Mouse (Mus musculus): ENCODE measurements at regions not wholly inside any gene's neighbourhood (a gene's known extent, or its start where the extent isn't known, plus 50 kb on each side); places are given as distances from the start of the nearest gene placed in this dataset.

- Histone ChIP-seq H3K4me1 (ENCODE audit: insufficient read depth, low read depth, low read length) (no peaks in the 10 kb centered on the region), H3K36me3 (replicated peaks) (no peaks in the 10 kb centered on the region), H3K4me3 (ENCODE audit: low read depth, low read length) (no peak overlapping the region), H3K9me3 (replicated peaks) (peaks cover 33% of the 10 kb centered on the region), H3K27me3 (ENCODE audit: insufficient read depth, low read length) (no peaks in the 10 kb centered on the region)
- DNase-seq (ENCODE audit: low spot score) (no peak), ATAC-seq (ENCODE audit: extremely low read depth, insufficient number of reproducible peaks, low FRiP score, poor library complexity, severe bottlenecking) (no peak)
- TF ChIP-seq GATA1 (IDR thresholded peaks at IDR 0.05; ENCODE audit: borderline replicate concordance, low read length) (no peak), CTCF (IDR thresholded peaks at IDR 0.05; ENCODE audit: low read depth, low read length) (no peak), GATA2 (IDR thresholded peaks at IDR 0.05; ENCODE audit: borderline replicate concordance, low read depth, low read length) (no peak), TAL1 (conservative IDR thresholded peaks at IDR 0.05; ENCODE audit: low read depth, low read length) (no peak), POLR2AphosphoS5 (IDR thresholded peaks at IDR 0.05; ENCODE audit: insufficient replicate concordance, low read depth, low read length) (no peak)
Measured at GRCm38 (mm10) chr17:50388715-50389710, 95.6 kb upstream of the Dazl start.

GRCm38 (mm10) chr17:50390151-50390550 lies 96.7 kb upstream of the Dazl start:
- ATAC-seq (ENCODE audit: extremely low read depth, insufficient number of reproducible peaks, low FRiP score, poor library complexity, severe bottlenecking), result no peak
- Histone ChIP-seq H3K27me3 (ENCODE audit: insufficient read depth, low read length) (no peaks in the 10 kb centered on the region), H3K4me1 (ENCODE audit: insufficient read depth, low read depth, low read length) (no peaks in the 10 kb centered on the region), H3K36me3 (replicated peaks) (no peaks in the 10 kb centered on the region), H3K4me3 (ENCODE audit: low read depth, low read length) (no peak overlapping the region), H3K9me3 (replicated peaks) (peaks cover 41% of the 10 kb centered on the region)
- DNase-seq (ENCODE audit: low spot score), result no peak
- TF ChIP-seq POLR2AphosphoS5 (IDR thresholded peaks at IDR 0.05; ENCODE audit: insufficient replicate concordance, low read depth, low read length), result no peak
- no peak for TF ChIP-seq GATA2 (IDR thresholded peaks at IDR 0.05; ENCODE audit: borderline replicate concordance, low read depth, low read length)
- no peak for TF ChIP-seq GATA1 (IDR thresholded peaks at IDR 0.05; ENCODE audit: borderline replicate concordance, low read length)
- TF ChIP-seq TAL1 (conservative IDR thresholded peaks at IDR 0.05; ENCODE audit: low read depth, low read length), result no peak

GRCm38 (mm10) chr17:50391207-50391606 lies 97.8 kb upstream of the Dazl start:
- H3K4me1 ChIP-seq (ENCODE audit: insufficient read depth, low read depth, low read length), result no peaks in the 10 kb centered on the region
- peaks cover 48% of the 10 kb centered on the region for H3K9me3 ChIP-seq (replicated peaks)
- TF ChIP-seq POLR2AphosphoS5 (IDR thresholded peaks at IDR 0.05; ENCODE audit: insufficient replicate concordance, low read depth, low read length) (no peak), GATA1 (IDR thresholded peaks at IDR 0.05; ENCODE audit: borderline replicate concordance, low read length) (no peak), GATA2 (IDR thresholded peaks at IDR 0.05; ENCODE audit: borderline replicate concordance, low read depth, low read length) (no peak)
- no peaks in the 10 kb centered on the region for H3K27me3 ChIP-seq (ENCODE audit: insufficient read depth, low read length)
- H3K36me3 ChIP-seq (replicated peaks), result no peaks in the 10 kb centered on the region
- DNase-seq (ENCODE audit: low spot score) (no peak), ATAC-seq (ENCODE audit: extremely low read depth, insufficient number of reproducible peaks, low FRiP score, poor library complexity, severe bottlenecking) (no peak)
- H3K4me3 ChIP-seq (ENCODE audit: low read depth, low read length), result no peak overlapping the region

- TF ChIP-seq TAL1 (conservative IDR thresholded peaks at IDR 0.05; ENCODE audit: low read depth, low read length), result no peak
- no peak for TF ChIP-seq CTCF (IDR thresholded peaks at IDR 0.05; ENCODE audit: low read depth, low read length)
- TF ChIP-seq GATA2 (IDR thresholded peaks at IDR 0.05; ENCODE audit: borderline replicate concordance, low read depth, low read length), result no peak
- TF ChIP-seq GATA1 (IDR thresholded peaks at IDR 0.05; ENCODE audit: borderline replicate concordance, low read length), result no peak
- TF ChIP-seq POLR2AphosphoS5 (IDR thresholded peaks at IDR 0.05; ENCODE audit: insufficient replicate concordance, low read depth, low read length), result no peak
Measured at GRCm38 (mm10) chr17:50391996-50392395, 98.6 kb upstream of the Dazl start.

GRCm38 (mm10) chr17:50392428-50392827 lies 99.0 kb upstream of the Dazl start:
- ATAC-seq (ENCODE audit: extremely low read depth, insufficient number of reproducible peaks, low FRiP score, poor library complexity, severe bottlenecking) (no peak), DNase-seq (ENCODE audit: low spot score) (no peak)
- no peaks in the 10 kb centered on the region for H3K4me1 ChIP-seq (ENCODE audit: insufficient read depth, low read depth, low read length)
- TF ChIP-seq GATA1 (IDR thresholded peaks at IDR 0.05; ENCODE audit: borderline replicate concordance, low read length), result no peak
- no peak for TF ChIP-seq POLR2AphosphoS5 (IDR thresholded peaks at IDR 0.05; ENCODE audit: insufficient replicate concordance, low read depth, low read length)
- no peak for TF ChIP-seq GATA2 (IDR thresholded peaks at IDR 0.05; ENCODE audit: borderline replicate concordance, low read depth, low read length)
- no peak for TF ChIP-seq CTCF (IDR thresholded peaks at IDR 0.05; ENCODE audit: low read depth, low read length)
- no peak for TF ChIP-seq TAL1 (conservative IDR thresholded peaks at IDR 0.05; ENCODE audit: low read depth, low read length)
- no peaks in the 10 kb centered on the region for H3K36me3 ChIP-seq (replicated peaks)
- H3K27me3 ChIP-seq (ENCODE audit: insufficient read depth, low read length), result no peaks in the 10 kb centered on the region
- peaks cover 55% of the 10 kb centered on the region for H3K9me3 ChIP-seq (replicated peaks)
- no peak overlapping the region for H3K4me3 ChIP-seq (ENCODE audit: low read depth, low read length)

More at GRCm38 (mm10) chr17:50391996-50392395, 98.6 kb upstream of the Dazl start:
- Histone ChIP-seq H3K9me3 (replicated peaks) (peaks cover 50% of the 10 kb centered on the region), H3K4me1 (ENCODE audit: insufficient read depth, low read depth, low read length) (no peaks in the 10 kb centered on the region), H3K36me3 (replicated peaks) (no peaks in the 10 kb centered on the region), H3K4me3 (ENCODE audit: low read depth, low read length) (no peak overlapping the region; the same call in 1 of the 2 replicates), H3K27me3 (ENCODE audit: insufficient read depth, low read length) (no peaks in the 10 kb centered on the region)
- no peak for DNase-seq (ENCODE audit: low spot score)
- no peak for ATAC-seq (ENCODE audit: extremely low read depth, insufficient number of reproducible peaks, low FRiP score, poor library complexity, severe bottlenecking)

GRCm38 (mm10) chr17:50392966-50393365 lies 99.5 kb upstream of the Dazl start:
- H3K4me3 ChIP-seq (ENCODE audit: low read depth, low read length), result no peak overlapping the region
- H3K36me3 ChIP-seq (replicated peaks), result no peaks in the 10 kb centered on the region
- DNase-seq (ENCODE audit: low spot score), result no peak
- no peak for ATAC-seq (ENCODE audit: extremely low read depth, insufficient number of reproducible peaks, low FRiP score, poor library complexity, severe bottlenecking)
- peaks cover 57% of the 10 kb centered on the region for H3K9me3 ChIP-seq (replicated peaks)
- TF ChIP-seq GATA1 (IDR thresholded peaks at IDR 0.05; ENCODE audit: borderline replicate concordance, low read length), result no peak
- TF ChIP-seq GATA2 (IDR thresholded peaks at IDR 0.05; ENCODE audit: borderline replicate concordance, low read depth, low read length), result no peak
- H3K4me1 ChIP-seq (ENCODE audit: insufficient read depth, low read depth, low read length), result no peaks in the 10 kb centered on the region
- no peaks in the 10 kb centered on the region for H3K27me3 ChIP-seq (ENCODE audit: insufficient read depth, low read length)

Data from G1E (cell line).